Mouse (Mus musculus): Measurements from ENCODE around the gene Psmd9.
A peak's percentile ranks its signal among the peaks of the same experiment; 100 is the strongest.

The Psmd9 gene

DNA sequence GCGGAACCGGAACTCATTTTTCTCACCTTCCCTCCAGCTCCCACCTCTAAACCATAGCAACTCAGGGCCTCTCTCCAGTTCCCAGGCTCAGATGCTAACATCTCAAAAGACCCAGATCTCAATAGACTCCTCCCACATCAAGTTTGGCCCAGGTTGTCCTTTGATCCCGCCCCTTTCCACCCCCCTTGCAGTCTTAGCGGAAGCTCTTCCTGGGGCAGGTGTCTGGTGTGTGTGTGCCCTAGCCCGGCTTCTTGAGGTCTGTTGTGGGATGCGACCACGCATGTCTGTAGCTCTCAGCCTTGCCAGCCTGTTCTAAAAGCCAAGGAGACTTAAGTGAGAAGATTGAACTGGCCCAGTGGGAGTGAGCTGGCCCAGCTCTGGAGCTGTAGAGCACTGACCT is 18.6 kb upstream of the Psmd9 start:
- peak; percentile 92 for DNase-seq

- peak; percentile 98 for DNase-seq
Observed at GRCm38 (mm10) chr5:123151077-123151476, 18.1 kb upstream of the Psmd9 start.

DNA sequence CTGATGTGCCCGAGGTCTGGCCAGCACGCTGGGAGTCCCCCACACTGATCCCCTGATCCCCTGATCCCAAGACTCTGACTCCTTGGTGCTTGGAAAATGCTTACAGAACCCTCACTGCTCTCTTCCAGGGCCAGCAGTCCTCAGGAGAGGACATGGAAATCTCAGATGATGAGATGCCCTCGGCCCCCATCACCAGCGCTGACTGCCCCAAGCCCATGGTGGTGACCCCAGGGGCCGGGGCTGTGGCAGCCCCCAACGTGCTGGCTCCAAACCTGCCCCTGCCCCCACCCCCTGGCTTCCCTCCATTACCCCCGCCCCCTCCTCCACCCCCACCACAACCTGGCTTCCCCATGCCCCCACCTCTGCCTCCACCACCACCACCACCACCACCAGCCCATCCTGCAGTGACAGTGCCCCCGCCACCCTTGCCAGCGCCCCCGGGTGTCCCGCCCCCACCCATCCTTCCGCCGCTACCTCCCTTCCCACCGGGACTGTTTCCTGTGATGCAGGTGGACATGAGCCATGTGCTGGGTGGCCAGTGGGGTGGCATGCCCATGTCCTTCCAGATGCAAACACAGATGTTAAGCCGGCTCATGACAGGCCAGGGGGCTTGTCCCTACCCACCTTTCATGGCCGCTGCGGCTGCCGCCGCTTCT is 17.4 kb upstream of the Psmd9 start:
- DNase-seq: peak; percentile 92

DNA sequence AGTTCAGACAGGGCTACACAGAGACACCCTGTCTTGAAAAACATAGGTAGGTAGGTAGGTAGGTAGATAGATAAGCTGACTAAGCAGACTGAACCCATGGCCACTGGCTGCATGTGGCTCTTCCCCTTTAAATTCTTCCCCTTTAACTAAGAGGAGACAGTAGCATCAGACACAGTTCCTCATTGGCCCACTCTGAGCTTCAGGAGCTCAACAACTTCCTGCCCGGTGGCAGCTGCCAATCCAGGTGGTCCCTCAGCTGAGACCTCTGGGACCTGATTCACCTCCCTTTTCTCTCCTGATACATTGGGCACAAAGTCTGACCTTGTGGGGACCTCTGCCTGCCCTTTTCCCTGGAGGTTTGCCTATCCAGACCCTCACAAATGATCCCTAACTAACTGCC is 16.3 kb upstream of the Psmd9 start:
- no peak for DNase-seq

GRCm38 (mm10) chr5:123155425-123155824 is 13.8 kb upstream of the Psmd9 start:
- DNase-seq: peak; percentile 96

- DNase-seq: no peak
Observed at GRCm38 (mm10) chr5:123156763-123157162, 12.4 kb upstream of the Psmd9 start.

GRCm38 (mm10) chr5:123157972-123158371 is 11.2 kb upstream of the Psmd9 start:
- no peak for DNase-seq

DNA sequence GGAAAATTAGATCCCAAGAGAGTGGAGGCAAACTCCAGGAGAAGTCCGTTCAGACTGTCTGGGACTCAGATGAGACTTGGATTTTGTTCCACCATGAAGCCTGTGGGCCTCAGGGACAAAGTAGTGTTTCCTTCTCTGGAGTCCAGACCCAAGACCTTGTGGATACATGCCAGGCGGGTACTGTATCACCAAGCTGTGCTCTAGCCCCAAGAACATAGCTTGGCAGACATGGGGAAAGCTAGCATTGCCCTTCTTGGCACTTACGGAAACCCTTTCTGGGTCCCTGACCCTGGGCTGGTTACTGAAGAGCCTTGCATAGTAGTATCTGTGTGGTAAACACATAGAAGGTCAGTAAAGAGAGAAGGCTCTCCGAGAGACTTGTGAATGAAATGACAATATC is 9.8 kb upstream of the Psmd9 start:
- no peak for DNase-seq

DNA sequence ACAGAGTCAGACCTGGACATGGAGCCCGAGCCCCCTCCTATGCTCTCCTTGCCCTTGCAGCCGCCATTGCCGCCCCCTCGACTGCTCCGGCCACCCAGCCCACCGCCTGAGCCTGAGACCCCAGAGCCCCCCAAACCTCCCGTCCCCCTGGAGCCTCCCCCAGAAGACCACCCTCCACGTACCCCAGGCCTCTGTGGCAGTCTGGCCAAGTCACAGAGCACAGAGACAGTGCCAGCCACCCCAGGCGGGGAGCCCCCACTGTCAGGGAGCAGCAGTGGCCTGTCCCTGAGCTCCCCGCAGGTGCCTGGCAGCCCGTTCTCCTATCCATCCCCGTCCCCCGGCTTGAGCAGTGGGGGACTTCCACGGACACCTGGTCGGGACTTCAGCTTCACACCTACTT is 9.3 kb upstream of the Psmd9 start:
- DNase-seq: peak; percentile 90

DNA sequence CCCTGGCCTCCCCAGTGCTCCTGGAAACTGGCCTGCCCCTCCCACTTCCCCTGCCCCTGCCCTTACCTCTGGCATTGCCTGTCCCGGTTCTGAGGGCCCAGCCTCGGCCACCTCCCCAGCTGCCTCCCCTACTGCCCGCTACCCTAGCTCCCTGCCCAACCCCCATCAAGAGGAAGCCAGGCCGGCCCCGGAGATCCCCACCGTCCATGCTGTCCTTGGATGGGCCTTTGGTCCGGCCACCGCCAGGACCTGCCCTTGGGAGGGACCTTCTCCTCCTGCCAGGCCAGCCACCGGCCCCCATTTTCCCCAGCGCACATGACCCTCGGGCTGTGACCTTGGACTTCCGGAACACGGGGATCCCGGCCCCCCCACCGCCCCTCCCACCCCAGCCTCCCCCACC is 8.9 kb upstream of the Psmd9 start:
- DNase-seq: no peak

GRCm38 (mm10) chr5:123162942-123163341 is 6.3 kb upstream of the Psmd9 start:
- DNase-seq: no peak

DNA sequence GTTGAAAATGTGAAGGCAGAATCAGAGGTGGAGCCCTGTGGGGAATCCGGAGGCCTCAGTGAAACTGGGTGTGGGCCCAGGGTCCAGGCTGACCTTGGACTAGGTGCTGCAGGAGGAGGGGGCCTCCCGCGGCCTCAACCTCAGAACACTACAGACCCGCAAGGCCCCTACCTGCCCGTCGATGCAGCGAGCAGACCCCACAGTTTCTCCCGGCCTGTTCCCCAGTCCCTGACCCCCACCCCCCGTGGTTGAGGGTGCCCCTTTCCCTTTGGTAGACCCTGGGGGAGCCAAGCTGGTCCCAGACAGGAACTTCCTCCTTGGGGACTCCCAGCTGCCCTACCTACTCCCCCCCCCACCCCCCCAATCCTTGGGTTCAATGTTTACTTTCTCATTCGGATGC is 2.8 kb upstream of the Psmd9 start:
- peak; percentile 90 for DNase-seq

GRCm38 (mm10) chr5:123167591-123167990 is 1.6 kb upstream of the Psmd9 start:
- DNase-seq: no peak

DNA sequence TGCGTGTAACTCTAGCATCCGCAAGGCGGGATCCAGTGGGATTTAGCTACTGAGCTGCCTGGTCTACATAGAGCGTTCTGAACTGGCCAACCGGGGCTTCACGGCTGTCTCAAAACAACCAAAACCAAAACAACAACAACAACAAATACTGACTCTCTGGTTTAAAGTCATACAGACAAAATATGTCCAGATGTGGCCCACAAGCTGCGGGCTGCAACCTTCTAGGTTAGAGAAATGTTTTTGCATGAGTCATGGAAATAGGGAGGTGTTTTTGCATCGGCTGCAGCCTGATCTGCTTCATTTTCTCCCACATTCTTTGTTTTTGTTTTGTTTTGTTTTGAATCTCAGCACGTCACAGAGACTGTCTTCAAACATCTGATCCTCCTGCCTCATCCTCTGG is 1.2 kb downstream of the Psmd9 start:
- peak; percentile 86 for DNase-seq

GRCm38 (mm10) chr5:123171646-123172350 is 2.6 kb downstream of the Psmd9 start:
- DNase-seq: peak; percentile 97

DNA sequence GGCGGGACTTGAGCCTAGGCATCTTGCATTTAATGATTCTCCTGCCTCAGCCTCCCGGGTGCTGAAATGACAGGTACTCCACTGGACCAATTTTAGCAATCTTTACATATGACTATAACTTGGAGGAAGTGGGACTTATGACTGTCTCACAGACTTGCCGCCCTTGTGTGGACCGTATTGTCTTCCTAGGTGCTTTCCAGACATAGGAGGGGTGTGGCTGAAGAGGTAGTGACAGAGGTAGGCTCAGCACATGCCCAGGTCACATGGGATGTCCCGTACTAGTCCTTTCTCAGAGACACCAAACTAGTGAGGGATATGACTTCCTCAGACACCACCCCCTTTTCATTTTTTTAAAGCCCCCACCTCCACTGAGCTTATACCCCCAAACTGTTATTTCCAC is 9.6 kb downstream of the Psmd9 start:
- no peak for DNase-seq

DNA sequence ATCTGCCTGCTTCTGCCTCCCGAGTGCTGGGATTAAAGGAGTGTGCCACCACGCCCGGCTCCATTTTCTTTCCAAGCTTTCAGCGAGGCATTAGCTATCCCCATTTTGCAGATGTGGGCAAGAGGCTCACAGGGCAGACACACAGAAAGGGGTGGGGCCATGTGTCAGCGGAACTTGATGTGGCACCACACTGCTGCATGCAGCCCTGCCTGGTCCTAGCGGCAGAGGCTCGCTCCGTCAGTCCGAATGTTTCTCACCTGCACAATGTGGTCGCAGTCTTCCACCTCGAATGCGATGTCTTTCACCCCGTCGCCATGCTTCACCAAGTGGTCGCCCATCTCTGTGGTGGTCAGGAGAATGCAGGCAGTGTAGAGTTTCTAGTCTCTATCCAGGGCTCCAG is 11.2 kb downstream of the Psmd9 start:
- DNase-seq: no peak

DNA sequence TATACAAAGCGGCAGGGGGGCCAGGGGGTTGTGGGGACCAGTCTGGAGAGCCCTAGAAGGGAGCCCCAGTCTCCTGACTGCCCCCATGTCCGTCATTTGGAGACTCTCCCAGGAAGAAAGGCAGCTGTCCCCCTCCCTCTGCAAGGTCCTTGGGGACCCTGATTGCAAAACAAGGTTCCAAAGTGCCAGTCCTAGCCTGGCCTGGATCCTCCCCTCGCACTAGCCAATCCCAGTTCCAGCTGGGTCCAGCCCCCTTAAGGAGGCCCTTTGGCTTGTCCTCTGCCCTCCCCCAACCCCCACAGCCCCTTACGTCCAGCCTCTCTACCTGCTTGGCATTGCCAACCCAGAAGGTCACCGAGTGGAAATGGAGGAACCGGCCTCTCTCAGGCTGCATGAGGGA is 12.3 kb downstream of the Psmd9 start:
- DNase-seq: peak; percentile 96

GRCm38 (mm10) chr5:123182651-123183050 is 13.4 kb downstream of the Psmd9 start, which contains the start of gene Hpd:
TSS of gene Hpd (minus strand) at chr5:123182727.
- no peak for DNase-seq

- DNase-seq: no peak
Observed at GRCm38 (mm10) chr5:123185966-123186365, 16.8 kb downstream of the Psmd9 start.

GRCm38 (mm10) chr5:123187306-123187705 is 18.1 kb downstream of the Psmd9 start:
- no peak for DNase-seq

GRCm38 (mm10) chr5:123190912-123191311 is 21.7 kb downstream of the Psmd9 start:
- peak; percentile 10 for DNase-seq

DNA sequence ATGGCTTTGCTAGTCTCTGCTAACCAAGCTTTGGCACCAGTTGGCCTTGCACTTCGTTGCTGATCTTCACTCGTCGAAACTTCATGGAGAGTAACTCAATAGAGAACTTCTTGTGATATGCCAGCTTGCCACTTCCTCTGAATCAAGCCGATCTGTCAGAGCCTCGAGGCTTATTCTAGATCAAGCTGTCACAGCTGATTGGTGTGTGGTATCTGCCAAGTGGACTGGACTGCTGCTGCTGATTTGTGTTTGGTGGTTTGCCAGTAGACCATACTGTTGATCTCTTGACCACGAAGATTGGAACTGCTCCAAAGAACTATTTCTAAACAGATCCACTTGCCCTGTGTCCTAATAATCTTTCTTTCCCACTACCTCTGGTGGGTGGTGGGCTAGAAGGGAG is 22.2 kb downstream of the Psmd9 start:
- peak; percentile 49 for DNase-seq

- peak; percentile 51 for DNase-seq
Observed at GRCm38 (mm10) chr5:123192606-123193150, 23.5 kb downstream of the Psmd9 start.

Measured in heart, adult 11 months (tissue).